Comparison of ENCODE assay signal across 8 mouse cellular contexts in the genomic region with DNA sequence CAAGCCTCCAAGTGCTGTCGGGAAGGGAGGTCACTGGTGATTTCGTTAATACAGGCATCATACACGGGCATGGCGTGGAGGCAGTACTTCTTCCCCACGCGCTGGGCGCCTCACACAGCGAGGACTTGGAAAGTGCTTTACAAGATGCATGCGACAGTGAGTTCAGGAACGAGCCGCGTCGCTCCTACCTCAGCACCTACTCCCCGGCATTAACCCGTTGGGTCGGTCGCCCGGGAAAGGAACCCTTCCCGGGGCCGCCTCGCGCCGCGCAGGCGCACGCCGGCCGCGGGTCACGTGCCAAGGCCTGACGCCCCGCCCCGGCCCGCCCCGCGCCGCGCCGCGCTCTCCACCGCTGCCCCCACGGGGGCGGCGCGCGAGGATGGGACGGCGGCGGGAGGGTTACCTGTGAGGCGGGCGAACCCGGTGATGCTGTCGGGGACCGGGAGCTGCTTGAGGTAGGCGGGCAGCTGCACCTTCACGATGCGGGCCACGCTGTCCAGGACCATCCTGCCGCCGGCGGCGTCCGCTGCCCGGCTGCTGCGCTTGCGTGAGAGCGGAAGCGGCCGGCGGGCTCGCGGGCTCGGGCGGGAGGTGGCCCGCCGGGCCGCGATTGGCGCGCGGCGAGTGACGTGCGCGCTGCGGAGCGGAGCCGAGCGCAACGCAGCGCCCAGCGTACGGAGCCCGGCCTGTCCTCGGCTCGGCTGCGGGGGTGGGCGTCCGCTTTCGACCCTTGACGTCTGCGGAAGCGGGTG. TPM values are rescaled to one million over a fixed set of nuclear protein-coding genes. Genes with fewer than 3 reads are reported as not detected.
DNase-seq lines count a peak whose midpoint lies in the region; ATAC-seq lines count a peak whose summit lies in the region.

No protein-coding gene starts in this region.

- H3K36me3 ChIP-seq in megakaryocyte, embryonic 14.5 days (replicated peaks; ENCODE audit: low read length): peaks cover 7% of the 10 kb centered on the region

- ATAC-seq in activated CD4-positive, CD25-positive, alpha-beta regulatory T cell, adult 4 months: peak; percentile 87
- peak; percentile 85 for ATAC-seq in common myeloid progenitor, adult 5-6 weeks (replicated peaks; ENCODE audit: low read depth, poor library complexity, severe bottlenecking)

- peak overlapping the region; percentile 97 for H3K4me3 ChIP-seq in megakaryocyte, embryonic 14.5 days (replicated peaks)

- DNase-seq in gastrocnemius, adult 8-10 months (ENCODE audit: low spot score in 2 of 2): peak; percentile 73 to 78
- DNase-seq in induced T-regulatory cell, adult 2 months (ENCODE audit: low read depth): peak; percentile 93
- peak; percentile 67 to 80 for DNase-seq in left cerebral cortex, adult 9 months (ENCODE audit: low spot score in 2 of 2)
- DNase-seq in right cerebral cortex, adult 2 months (ENCODE audit: low spot score in 2 of 2): peak; percentile 81 to 85
- DNase-seq in urinary bladder, postnatal 10 days (ENCODE audit: low spot score): peak; percentile 26

- no peaks in the 10 kb centered on the region for H3K9me3 ChIP-seq in megakaryocyte, embryonic 14.5 days

- H3K4me1 ChIP-seq in megakaryocyte, embryonic 14.5 days: peaks cover 48% of the 10 kb centered on the region

- H3K27me3 ChIP-seq in megakaryocyte, embryonic 14.5 days (replicated peaks): no peaks in the 10 kb centered on the region

RNA-seq across cellular contexts. Expression of a gene that starts 0.7 kb away (rescaled TPM):
- 10 to 100 TPM; 59.1 to 73.2 TPM for polyA plus RNA-seq in activated CD4-positive, CD25-positive, alpha-beta regulatory T cell, adult 4 months (2017; shearing (Covaris generic))
- total RNA-seq in common myeloid progenitor, adult 5-6 weeks (2017): 37.4 and 56.9 TPM in 2 replicates
- total RNA-seq in gastrocnemius, adult 8-10 months (2022): 10 to 100 TPM; 29.1 to 33.4 (median 31.5) TPM
- 20.5 and 23.0 TPM in 2 replicates for polyA plus RNA-seq in megakaryocyte, embryonic 14.5 days (2012; ENCODE audit: insufficient read depth, low replicate concordance)

RNA-seq across cellular contexts. Expression of a gene that starts 14.9 kb away (rescaled TPM):
- polyA plus RNA-seq in activated CD4-positive, CD25-positive, alpha-beta regulatory T cell, adult 4 months (2017; shearing (Covaris generic)): 100 to 1,000 TPM; 387 to 403 TPM
- total RNA-seq in common myeloid progenitor, adult 5-6 weeks (2017): 485 and 753 TPM in 2 replicates
- total RNA-seq in gastrocnemius, adult 8-10 months (2022): 100 to 1,000 TPM; 303 to 346 (median 323) TPM
- 185 and 391 TPM in 2 replicates for polyA plus RNA-seq in megakaryocyte, embryonic 14.5 days (2012; ENCODE audit: insufficient read depth, low replicate concordance)

Comparison
In these comparisons a context has a peak if more than half of its experiments do, and no peak if none do; other contexts are left out.
1. Peak in every context shown above with its lines: DNase-seq, ATAC-seq and H3K4me3 ChIP-seq.
2. DNase-seq: peak in every context shown above with its lines; median percentile 93 in induced T-regulatory cell, adult 2 months; 83 in right cerebral cortex, adult 2 months; 76 in gastrocnemius, adult 8-10 months; 74 in left cerebral cortex, adult 9 months; 26 in urinary bladder, postnatal 10 days.